Mouse (Mus musculus) embryonic facial prominence, embryonic 11.5 days (tissue): ENCODE measurements around the gene Phf1. TPM values are rescaled to one million over a fixed set of nuclear protein-coding genes. Genes with fewer than 3 reads are reported as not detected.

Experiments used
- ATAC-seq: fragments of 200-750 bp; cut with Nextera tagmentation; replicated peaks from 2 replicates; pipeline ENCODE4 v1.8.0; 2017; ENCODE audit warnings: low read depth; ENCODE audit not compliant: insufficient number of reproducible peaks, low FRiP score, low TSS enrichment
- DNase-seq: peaks from one replicate; pipeline ENCODE4 v3.0.0-alpha.2; 2015; ENCODE audit warnings: low spot score
- H3K27ac ChIP-seq: fragments of 300-500 bp; sonication (generic); replicated peaks from 2 replicates; pipeline ENCODE4 v1.5.1; 2014; ENCODE audit warnings: mild to moderate bottlenecking, low read depth, low read length, control low read depth
- H3K27me3 ChIP-seq: fragments of 300-500 bp; sonication (generic); 2 replicates; pipeline ENCODE4 v1.6.1; 2014; ENCODE audit warnings: mild to moderate bottlenecking, low read length, moderate library complexity, mixed read lengths; ENCODE audit not compliant: control insufficient read depth, insufficient read depth
- H3K36me3 ChIP-seq: fragments of 300-500 bp; sonication (generic); replicated peaks from 2 replicates; pipeline ENCODE4 v1.6.1; 2014; ENCODE audit warnings: low read depth, mild to moderate bottlenecking, low read length, moderate library complexity, mixed read lengths; ENCODE audit not compliant: control insufficient read depth, insufficient read depth
- H3K4me1 ChIP-seq: fragments of 300-500 bp; sonication (generic); 2 replicates; pipeline ENCODE4 v1.6.1; 2014; ENCODE audit warnings: low read length, mixed read lengths; ENCODE audit not compliant: control insufficient read depth, insufficient read depth
- H3K4me2 ChIP-seq: fragments of 300-500 bp; sonication (generic); 2 replicates; pipeline ENCODE4 v1.6.1; 2014; ENCODE audit warnings: low read depth, mild to moderate bottlenecking, control low read depth, low read length, moderate library complexity
- H3K4me3 ChIP-seq: fragments of 300-500 bp; sonication (generic); 2 replicates; pipeline ENCODE4 v1.5.1; 2014; ENCODE audit warnings: low read depth, low read length, control low read depth
- H3K9ac ChIP-seq: fragments of 300-500 bp; sonication (generic); replicated peaks from 2 replicates; pipeline ENCODE4 v1.6.1; 2014; ENCODE audit warnings: mild to moderate bottlenecking, control low read depth, low read length
- H3K9me3 ChIP-seq: fragments of 300-500 bp; sonication (generic); replicated peaks from 2 replicates; pipeline ENCODE4 v1.6.1; 2016; ENCODE audit warnings: mild to moderate bottlenecking, low read length, inconsistent platforms, mixed read lengths; ENCODE audit not compliant: control insufficient read depth
- WGBS: fragments of 180-500 bp; shearing (Covaris S2); extraction: QIAGEN DNeasy Blood & Tissue Kit; methylation state at CpG from one replicate; pipeline ENCODE4 v1.1.7; 2014; 5-methylcytosine and 5-hydroxymethylcytosine counted together
- polyA plus RNA-seq: library from polyadenylated mRNA; unstranded; fragments of >200 nt; fragmentation: Nextera tagmentation; extraction: Ambion mirVana; gene quantifications from 2 replicates; pipeline ENCODE4 v1.2.1, GENCODE M21; 2014

Gene Phf1
- polyA plus RNA-seq, 1 experiment from 2014 or later, result 3.7 TPM

GRCm38 (mm10) chr17:26950560-26951288 is 17.9 kb downstream of the Phf1 start:
- Histone ChIP-seq H3K4me1 (peaks cover 20% of the 10 kb centered on the region), H3K9ac (no peak overlapping the region), H3K4me3 (peak overlapping the region; percentile 23; the same call in 1 of the 2 replicates)

DNA sequence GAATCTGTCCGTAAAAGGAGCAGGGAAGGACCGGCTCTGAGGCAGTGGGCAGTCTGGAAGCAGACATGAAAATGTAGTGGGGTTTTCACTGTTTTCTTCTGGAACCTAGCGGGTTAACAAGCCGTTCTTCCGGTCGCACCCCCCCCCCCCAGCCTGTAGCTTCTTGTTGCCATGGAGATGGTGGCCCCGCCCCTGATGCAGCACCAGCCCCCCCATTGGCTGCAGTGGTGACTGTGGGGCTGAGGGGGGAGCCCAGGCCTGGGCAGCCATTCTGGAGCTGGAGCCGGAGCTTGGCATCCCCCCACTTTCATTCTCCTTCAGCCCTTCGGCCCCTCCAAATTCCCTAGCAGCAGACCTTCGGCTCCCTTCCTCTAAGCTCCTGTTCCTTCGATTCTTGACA is 18.6 kb downstream of the Phf1 start:
- peak; percentile 90 for DNase-seq
- ATAC-seq, result peak; percentile 57; the same call in 1 of the 2 replicates
- Histone ChIP-seq H3K9me3 (no peaks in the 10 kb centered on the region), H3K27me3 (no peaks in the 10 kb centered on the region), H3K9ac (peak overlapping the region; percentile 62; the same call in 1 of the 2 replicates), H3K27ac (no peak overlapping the region), H3K4me2 (peak overlapping the region; percentile 81), H3K4me3 (peak overlapping the region; percentile 23), H3K4me1 (peaks cover 17% of the 10 kb centered on the region), H3K36me3 (no peaks in the 10 kb centered on the region)
- WGBS, result under 1% methylated on average over 11 of the region's 11 CpGs

More at GRCm38 (mm10) chr17:26950560-26951288, 17.9 kb downstream of the Phf1 start:
- Histone ChIP-seq H3K9me3 (no peaks in the 10 kb centered on the region), H3K27ac (no peak overlapping the region; the same call in 1 of the 2 replicates), H3K36me3 (no peaks in the 10 kb centered on the region), H3K27me3 (no peaks in the 10 kb centered on the region), H3K4me2 (peak overlapping the region; percentile 81)
- 30% methylated on average over 7 of the region's 7 CpGs for WGBS
- DNase-seq (no peak), ATAC-seq (no peak)

DNA sequence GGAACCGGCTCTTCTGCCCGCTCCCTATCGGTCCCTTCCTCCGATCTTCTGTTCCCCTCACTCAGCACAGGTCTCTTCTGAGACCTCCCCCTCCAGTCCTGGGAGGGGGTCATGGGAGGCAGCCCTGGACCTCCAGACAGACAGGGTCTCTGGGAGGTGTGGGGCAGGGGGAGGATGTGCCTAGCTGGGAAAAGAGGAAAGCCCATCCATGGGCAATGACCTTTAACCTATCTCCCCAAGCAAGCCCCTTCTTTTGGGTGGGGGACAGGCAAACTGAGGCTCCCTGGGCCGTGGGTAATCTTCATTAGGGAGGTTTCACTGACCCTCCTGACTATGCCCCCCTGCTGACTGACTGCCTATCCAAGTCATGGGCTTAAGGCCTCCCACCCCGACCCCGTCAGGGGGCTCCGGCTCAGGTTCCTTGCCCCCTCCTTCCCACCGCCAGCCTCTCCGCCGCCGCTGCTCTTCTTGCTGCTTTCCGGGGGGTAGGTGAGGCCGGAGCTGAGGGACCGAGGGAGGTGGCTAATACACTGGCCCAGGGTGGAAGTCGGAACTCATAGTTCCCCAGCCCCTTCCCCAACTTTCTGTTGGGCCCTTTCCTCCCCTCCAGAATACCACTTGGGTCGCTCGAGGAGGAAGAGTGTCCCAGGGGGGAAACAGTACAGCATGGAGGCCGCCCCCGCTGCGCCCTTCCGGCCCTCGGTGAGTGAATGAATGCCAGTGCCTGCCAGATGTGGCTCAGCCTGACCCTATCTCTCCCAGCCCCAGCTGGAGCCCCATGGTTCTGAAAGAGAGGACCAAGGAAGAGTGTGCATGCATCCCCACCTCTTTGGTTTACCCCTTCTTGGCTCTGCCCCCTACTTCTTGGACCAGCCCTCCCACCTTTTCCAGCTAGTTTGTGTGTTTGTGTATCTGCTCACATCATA is 19.4 kb downstream of the Phf1 start:
- H3K4me1 ChIP-seq, result peaks cover 17% of the 10 kb centered on the region
- H3K4me3 ChIP-seq, result peak overlapping the region; percentile 23
- 1% methylated on average over 23 of the region's 23 CpGs for WGBS
- H3K9me3 ChIP-seq, result no peaks in the 10 kb centered on the region
- H3K36me3 ChIP-seq, result no peaks in the 10 kb centered on the region
- peak overlapping the region; percentile 81 for H3K4me2 ChIP-seq
- H3K9ac ChIP-seq, result peak overlapping the region; percentile 62
- no peak for DNase-seq
- H3K27me3 ChIP-seq, result no peaks in the 10 kb centered on the region
- peak; percentile 15; the same call in 1 of the 2 replicates for ATAC-seq
- H3K27ac ChIP-seq, result no peak overlapping the region

- H3K4me2 ChIP-seq, result peak overlapping the region; percentile 81
- H3K4me3 ChIP-seq, result peak overlapping the region; percentile 23
- peak overlapping the region; percentile 62 for H3K9ac ChIP-seq
- H3K4me1 ChIP-seq, result peaks cover 17% of the 10 kb centered on the region
- 19% methylated on average over 6 of the region's 6 CpGs for whole genome bisulfite sequencing
- no peak overlapping the region for H3K27ac ChIP-seq
- H3K36me3 ChIP-seq, result no peaks in the 10 kb centered on the region; the same call in 1 of the 2 replicates
- DNase-seq, result no peak
- no peaks in the 10 kb centered on the region for H3K27me3 ChIP-seq
- no peaks in the 10 kb centered on the region for H3K9me3 ChIP-seq
- no peak for ATAC-seq
Measured at GRCm38 (mm10) chr17:26953201-26953600, 20.3 kb downstream of the Phf1 start.

DNA sequence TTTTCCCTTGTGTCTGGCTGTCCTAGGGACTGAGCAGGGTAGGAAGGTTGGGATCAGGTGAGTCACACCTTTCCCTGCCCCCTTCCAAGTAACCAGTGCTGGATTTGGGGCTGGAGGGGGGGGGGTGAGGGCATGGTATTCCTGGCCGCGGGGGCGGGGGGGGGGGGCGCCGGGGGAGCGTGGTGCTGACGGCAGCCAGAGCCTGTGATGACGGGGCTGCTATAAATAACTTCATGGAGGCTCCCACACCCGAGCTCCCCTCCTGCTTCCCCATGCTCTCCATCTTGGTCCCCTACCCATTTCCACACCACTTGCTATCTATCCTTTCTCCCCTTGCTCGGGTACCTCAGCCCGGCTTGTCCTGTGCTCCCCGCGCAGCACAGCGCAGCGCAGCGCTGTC is 20.9 kb downstream of the Phf1 start:
- DNase-seq, result no peak
- ATAC-seq, result no peak
- H3K4me2 ChIP-seq, result peak overlapping the region; percentile 81
- peak overlapping the region; percentile 62 for H3K9ac ChIP-seq
- H3K27me3 ChIP-seq, result no peaks in the 10 kb centered on the region
- 0 out of 2 replicates have a peak overlapping the region, but pooled peaks have one; percentile 15 for H3K4me3 ChIP-seq
- H3K36me3 ChIP-seq, result no peaks in the 10 kb centered on the region; the same call in 1 of the 2 replicates
- peaks cover 17% of the 10 kb centered on the region for H3K4me1 ChIP-seq
- 15% methylated on average over 8 of the region's 16 CpGs for WGBS
- H3K27ac ChIP-seq, result no peak overlapping the region
- H3K9me3 ChIP-seq, result no peaks in the 10 kb centered on the region

DNA sequence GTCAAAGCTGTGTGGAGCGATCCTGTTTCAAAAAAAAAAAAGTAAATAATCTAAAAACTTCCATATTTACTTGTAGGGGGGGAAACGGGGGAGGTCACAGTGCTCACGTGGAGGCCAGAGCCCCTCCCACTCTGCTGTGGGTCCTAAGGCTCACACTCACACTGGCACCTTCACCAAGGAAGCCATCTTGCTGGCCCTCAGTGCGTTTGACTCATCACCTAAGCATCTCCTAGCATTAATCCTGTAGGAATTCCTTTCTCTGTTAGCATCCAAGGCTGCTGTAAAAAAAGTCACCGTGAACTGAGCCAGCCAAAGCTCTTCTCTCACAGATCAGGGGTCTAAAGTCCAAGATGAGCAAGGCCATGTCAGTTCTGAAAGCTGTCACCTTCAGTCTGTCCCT is 23.5 kb downstream of the Phf1 start:
- H3K4me2 ChIP-seq, result no peak overlapping the region
- H3K4me1 ChIP-seq, result peaks cover 10% of the 10 kb centered on the region; the same call in 1 of the 2 replicates
- 86% methylated on average over 5 of the region's 5 CpGs for WGBS
- H3K36me3 ChIP-seq, result peaks cover 3% of the 10 kb centered on the region
- no peaks in the 10 kb centered on the region for H3K9me3 ChIP-seq
- ATAC-seq (no peak), DNase-seq (no peak)
- no peak overlapping the region for H3K4me3 ChIP-seq
- H3K27ac ChIP-seq, result no peak overlapping the region
- no peak overlapping the region for H3K9ac ChIP-seq
- no peaks in the 10 kb centered on the region for H3K27me3 ChIP-seq

DNA sequence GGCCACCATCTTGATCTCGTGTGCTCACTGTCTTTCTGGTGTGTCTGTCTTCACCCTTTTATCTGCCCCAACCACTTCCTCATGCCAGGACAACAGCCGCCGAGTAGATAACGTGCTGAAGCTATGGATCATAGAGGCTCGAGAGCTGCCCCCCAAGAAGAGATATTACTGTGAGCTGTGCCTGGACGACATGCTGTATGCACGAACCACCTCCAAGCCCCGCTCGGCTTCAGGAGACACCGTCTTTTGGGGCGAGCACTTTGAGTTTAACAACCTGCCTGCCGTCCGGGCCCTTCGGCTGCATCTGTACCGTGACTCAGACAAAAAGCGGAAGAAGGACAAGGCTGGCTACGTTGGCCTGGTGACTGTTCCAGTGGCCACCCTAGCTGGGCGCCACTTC is 24.0 kb downstream of the Phf1 start:
- no peaks in the 10 kb centered on the region for H3K27me3 ChIP-seq
- ATAC-seq, result no peak
- H3K4me2 ChIP-seq, result no peak overlapping the region
- peaks cover 7% of the 10 kb centered on the region for H3K36me3 ChIP-seq
- H3K4me3 ChIP-seq, result no peak overlapping the region
- H3K9me3 ChIP-seq, result no peaks in the 10 kb centered on the region
- peaks cover 9% of the 10 kb centered on the region; the same call in 1 of the 2 replicates for H3K4me1 ChIP-seq
- H3K9ac ChIP-seq, result no peak overlapping the region
- WGBS, result 92% methylated on average over 18 of the region's 18 CpGs
- H3K27ac ChIP-seq, result no peak overlapping the region
- no peak for DNase-seq
